Mouse (Mus musculus) activated CD4-positive, CD25-positive, alpha-beta regulatory T cell, adult 9 weeks (primary cell): ENCODE measurements around the gene Rapgef3. TPM values are rescaled to one million over a fixed set of nuclear protein-coding genes. Genes with fewer than 3 reads are reported as not detected.

Source experiments
- polyA plus RNA-seq: library from polyadenylated mRNA; unstranded; fragments of 100-300 nt; shearing (Covaris generic); gene quantifications from one replicate; pipeline ENCODE4 v1.2.1, GENCODE M21; 2017

The Rapgef3 gene
- 2.2 TPM for polyA plus RNA-seq

DNA sequence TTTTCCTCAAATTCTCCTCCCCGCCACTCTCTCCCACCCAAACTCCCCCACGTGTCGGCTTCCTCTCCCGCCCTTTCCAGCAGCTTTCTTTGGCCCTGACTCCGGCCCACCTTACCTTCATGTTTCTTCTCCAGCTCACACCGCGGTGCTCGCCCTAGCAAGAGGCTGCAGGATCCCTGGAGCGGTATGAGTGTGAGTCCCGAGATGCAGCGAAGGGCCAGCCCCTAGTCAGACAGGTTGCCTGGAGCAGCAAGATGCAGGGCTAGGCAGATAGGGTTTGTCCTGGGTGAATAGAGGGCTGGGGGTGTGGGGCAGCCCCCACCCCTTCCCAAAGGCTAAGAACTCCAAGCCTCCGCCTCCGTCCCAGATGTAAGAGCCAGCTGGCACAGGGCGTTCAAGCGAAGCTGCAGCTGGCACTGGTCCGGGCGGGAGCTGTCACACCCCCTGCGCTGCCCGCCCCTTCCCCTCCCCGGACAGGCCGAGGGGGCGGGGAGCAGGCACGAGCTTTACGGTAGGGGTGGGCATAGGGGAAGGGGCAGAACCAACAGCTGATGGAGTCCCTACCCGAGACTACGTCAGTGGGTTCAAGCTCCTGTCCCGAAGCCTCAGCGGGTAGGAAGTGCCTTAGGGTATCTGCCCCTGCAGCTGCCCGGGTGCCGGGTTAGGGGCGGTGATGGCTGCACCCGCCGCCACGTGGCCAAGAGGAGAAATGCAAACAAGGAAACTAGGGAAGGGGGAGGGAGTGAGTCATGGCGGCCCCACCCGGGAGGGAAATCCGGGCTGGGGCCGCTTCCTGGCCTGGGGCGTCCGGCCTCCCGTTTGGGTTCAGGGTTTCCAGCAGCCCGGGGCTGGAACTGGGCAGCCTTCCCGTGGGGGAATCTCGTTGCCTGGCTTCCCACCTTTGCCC lies at the start of gene Rapgef3:
Rapgef3 (minus strand) TSS at position 693 of the 907 bp plus-strand sequence.

GRCm38 (mm10) chr15:97778311-97779098 lies 10.7 kb upstream of the Rapgef3 start, which contains the start of gene Slc48a1:
Gene Slc48a1 (plus strand): TSS chr15:97778520.

GRCm38 (mm10) chr15:97731111-97731510 lies 36.7 kb downstream of the Rapgef3 start, which contains the start of gene Endou:
Gene Endou (minus strand): TSS chr15:97731339.

GRCm38 (mm10) chr15:97705211-97706050 lies 62.3 kb downstream of the Rapgef3 start, which contains the start of gene Rpap3:
Gene Rpap3 (minus strand): TSS chr15:97705825.

Other genes with a start within 250 kb of the Rapgef3 start
- gene Rpap3, start 62.1 kb downstream of the Rapgef3 start, polyA plus RNA-seq, result 29.7 TPM
- 0.16 TPM for gene Endou, start 36.6 kb downstream of the Rapgef3 start, polyA plus RNA-seq
- gene Slc48a1, start 10.5 kb upstream of the Rapgef3 start, polyA plus RNA-seq, result 41.6 TPM
- 74.9 TPM for gene Hdac7, start 76.5 kb upstream of the Rapgef3 start, polyA plus RNA-seq
- gene Vdr, start 142.7 kb upstream of the Rapgef3 start, polyA plus RNA-seq, result 1.6 TPM
- gene Tmem106c, start 196.2 kb upstream of the Rapgef3 start, polyA plus RNA-seq, result 24.2 TPM
- not detected for gene Col2a1, start 236.7 kb upstream of the Rapgef3 start, polyA plus RNA-seq